Mouse (Mus musculus) heart, adult 8-10 months (tissue): Measurements from ENCODE around the gene Gtsf2. TPM values are rescaled to one million over a fixed set of nuclear protein-coding genes. Genes with fewer than 3 reads are reported as not detected.
"Not testable (repeated sequence)": the region's sequence is repeated elsewhere in the genome, so short reads cannot be mapped to it uniquely, and the experiment has no call there.

Experiments used
- DNase-seq: peaks from one replicate; pipeline ENCODE4 v3.0.0; 2022; ENCODE audit warnings: low spot score
- total RNA-seq, 4 experiments: library from RNA; stranded (reverse); gene quantifications; 2 replicates each; pipeline ENCODE4 v1.2.4; 2022

The Gtsf2 gene
- not detected for total RNA-seq

DNA sequence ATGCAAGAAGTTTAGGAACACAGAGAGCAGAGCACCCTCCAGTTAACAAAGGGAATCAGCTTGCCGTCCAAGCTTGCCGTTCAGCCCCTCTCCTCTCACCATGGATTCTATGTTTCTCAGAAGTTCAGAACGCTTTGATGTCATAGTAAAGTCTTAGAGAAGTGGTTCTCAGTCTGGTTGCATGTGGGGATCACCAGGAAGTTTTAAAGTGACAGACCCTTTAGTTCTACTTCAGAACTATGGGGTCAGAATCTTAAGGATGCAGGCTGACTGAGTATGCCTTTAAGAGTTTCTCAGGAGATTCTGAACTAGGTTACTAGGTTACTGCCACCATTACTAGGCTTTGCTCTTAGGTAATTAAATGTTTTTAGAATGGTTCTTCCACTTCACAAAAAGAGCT is at the start of gene Gtsf2:
Gene Gtsf2 (minus strand): TSS at position 101 of the 400 bp plus-strand sequence.
- no peak for DNase-seq

DNA sequence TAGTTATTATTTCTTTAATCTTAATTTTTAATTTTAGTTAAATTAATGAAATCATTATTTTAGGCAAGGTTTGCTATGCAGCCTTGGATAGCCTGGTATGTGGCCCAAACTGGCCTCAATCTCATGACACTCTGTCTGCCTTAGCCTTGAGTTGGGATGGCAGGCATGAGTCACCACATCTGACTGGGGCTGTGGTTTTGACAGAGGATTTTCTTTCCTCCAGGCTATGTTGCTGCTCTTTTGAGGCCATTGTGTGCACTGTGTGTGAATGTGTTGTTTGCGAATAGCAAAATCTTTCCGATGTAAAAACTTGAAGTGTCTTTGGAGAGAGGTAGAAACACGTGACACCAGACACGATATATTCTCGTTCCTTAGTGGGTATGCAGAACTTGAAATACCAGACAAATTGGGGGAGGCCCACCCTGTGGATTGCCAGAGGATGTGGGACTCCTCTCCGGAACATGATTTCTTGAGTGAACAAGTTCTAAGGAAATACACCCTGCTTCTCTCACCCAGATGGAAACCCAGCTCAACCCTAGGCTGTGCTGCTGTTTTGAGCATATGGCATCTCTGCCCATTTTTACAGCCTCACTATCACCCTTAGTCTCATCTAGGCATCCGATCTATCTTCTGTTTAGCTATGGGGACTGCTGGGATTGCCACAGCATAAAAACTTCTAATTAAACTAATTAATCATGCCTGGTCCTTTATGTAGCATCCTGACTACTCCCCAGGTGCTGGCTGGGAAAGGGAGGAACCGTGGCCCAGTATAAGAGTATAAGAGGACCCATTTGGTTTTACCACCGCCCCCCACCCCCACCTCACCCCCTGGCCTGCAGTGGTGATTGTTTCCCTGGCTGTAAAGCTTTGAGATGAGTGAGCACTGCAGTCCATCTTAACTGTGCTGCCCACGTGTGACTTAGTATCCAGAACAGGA is 48.2 kb upstream of the Gtsf2 start:
- no peak for DNase-seq

- DNase-seq, result no peak
These were observed 40.1 kb upstream of the Gtsf2 start for GRCm38 (mm10) chr15:103488336-103488735.

GRCm38 (mm10) chr15:103486658-103487057 is 38.4 kb upstream of the Gtsf2 start:
- no peak for DNase-seq

- DNase-seq, result no peak
These were observed 36.8 kb upstream of the Gtsf2 start for GRCm38 (mm10) chr15:103485106-103485505.

DNA sequence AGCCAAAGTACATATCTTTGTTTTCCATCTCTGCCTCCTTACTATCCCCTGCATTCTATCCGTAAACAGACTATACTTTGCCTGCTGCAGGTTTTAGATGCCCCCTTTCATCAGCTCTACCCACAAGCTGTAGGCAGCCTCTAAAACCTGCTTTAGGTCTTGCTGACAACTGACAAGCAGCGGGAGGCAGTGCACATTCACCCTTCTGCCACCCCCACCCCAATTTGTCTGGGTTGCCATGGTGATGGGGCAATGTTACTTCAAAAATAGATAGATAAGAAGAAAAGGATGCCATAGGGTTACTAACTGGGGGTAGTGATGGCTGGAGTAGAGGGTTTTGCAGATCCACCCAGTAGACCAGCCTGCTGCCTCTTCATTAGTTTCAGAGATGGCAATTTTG is 36.2 kb upstream of the Gtsf2 start:
- no peak for DNase-seq

DNA sequence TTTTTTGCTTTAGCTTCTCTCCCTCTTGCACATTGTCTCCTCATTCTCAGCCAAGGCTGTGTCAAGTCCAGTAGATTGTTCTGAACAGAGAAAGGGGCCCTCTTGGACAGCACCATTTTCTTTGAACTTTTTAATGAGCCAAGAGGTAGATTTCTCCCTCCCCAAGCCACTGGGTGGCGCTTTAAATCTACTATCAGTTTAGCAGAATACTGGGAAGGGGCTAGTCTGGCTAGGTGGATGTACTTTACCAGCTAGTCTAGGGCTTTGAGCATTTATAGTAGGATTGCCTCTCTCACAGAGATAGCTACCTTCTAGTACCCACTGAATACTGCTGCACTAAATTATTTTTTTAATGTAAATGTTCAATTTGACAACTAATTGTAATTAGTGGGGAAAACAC is 34.2 kb upstream of the Gtsf2 start:
- DNase-seq, result no peak

DNA sequence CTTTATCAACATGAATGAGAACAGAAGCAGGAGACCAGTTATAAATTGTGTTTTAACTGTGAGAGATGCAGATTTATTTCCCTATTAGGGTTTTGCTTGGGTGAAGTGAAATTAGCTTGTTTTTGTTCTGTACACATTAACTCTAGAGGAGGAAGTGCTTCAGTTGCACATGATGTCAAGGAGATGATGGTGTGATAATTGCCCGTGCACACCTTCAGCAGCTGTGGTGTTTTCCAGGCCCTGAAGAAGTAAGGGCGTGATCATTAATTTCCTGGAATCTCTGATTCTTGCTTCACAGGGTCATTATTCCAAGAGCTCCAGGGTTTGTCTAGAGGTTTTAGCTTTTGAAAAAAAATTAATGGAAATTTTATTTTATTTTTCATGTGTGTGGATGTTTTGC is 31.9 kb upstream of the Gtsf2 start:
- no peak for DNase-seq

DNA sequence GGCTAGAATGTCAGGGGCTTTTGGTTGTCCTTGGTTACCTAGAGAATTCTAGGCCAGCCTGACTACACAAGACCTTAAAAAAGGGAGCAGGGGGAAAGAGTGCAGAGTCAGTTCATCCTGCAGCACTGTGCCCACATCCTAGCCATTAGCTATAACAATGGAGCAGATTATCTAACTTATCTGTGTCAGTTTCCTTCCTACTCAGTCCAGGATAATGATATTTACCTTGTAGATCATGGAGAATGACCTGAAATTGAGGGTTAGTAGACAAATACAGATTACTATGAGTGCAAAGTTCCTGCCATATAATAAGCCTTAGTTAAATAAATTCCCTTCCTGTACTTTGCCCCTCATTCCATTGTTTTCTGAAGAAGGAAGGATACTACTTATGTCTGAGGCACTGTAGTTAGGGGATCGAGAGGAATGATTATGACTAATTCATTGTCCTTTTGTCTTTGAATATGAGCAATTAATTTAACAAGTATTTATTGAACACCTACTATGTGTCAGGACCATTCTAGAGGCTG is 30.9 kb upstream of the Gtsf2 start:
- no peak for DNase-seq

DNA sequence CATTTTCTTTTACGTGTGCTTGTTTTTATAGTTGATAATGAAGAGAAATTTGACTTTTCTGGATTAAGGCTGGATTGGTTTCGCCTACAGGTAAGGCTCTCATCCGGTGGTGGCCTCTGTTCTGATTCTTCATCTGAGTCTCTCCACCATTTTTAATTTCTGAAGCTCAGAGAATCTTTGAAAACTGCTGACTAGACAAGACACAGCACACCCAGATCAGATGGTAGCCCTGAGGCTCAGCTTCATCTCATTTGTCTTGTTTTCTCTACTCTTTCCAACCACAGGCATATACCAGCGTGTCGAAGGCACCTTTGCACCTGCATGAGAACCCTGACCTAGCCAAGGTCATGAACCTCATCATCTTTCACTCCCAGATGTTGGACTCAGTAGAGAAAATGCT is 25.5 kb upstream of the Gtsf2 start:
- DNase-seq, result no peak

DNA sequence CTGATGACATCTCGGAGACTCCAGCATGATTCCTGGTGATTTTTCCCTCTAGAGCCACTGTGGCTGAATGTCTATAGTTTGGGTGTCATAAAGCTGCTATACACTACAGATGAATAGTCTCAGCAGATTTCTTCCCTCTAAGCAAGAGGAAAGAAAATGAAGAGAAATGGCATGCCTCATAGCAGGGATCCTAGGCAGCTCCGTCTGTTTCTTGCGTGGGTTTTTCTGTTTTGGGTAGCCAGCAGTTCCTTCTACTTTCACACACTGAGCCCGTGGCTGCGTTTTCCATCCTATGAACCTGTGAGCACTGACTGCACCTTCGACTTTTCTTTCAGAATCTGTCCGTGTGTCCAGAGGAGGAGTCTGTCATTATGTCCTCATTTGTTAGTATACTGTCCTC is 24.9 kb upstream of the Gtsf2 start:
- DNase-seq, result no peak

GRCm38 (mm10) chr15:103472265-103472664 is 24.0 kb upstream of the Gtsf2 start:
- DNase-seq, result no peak

DNA sequence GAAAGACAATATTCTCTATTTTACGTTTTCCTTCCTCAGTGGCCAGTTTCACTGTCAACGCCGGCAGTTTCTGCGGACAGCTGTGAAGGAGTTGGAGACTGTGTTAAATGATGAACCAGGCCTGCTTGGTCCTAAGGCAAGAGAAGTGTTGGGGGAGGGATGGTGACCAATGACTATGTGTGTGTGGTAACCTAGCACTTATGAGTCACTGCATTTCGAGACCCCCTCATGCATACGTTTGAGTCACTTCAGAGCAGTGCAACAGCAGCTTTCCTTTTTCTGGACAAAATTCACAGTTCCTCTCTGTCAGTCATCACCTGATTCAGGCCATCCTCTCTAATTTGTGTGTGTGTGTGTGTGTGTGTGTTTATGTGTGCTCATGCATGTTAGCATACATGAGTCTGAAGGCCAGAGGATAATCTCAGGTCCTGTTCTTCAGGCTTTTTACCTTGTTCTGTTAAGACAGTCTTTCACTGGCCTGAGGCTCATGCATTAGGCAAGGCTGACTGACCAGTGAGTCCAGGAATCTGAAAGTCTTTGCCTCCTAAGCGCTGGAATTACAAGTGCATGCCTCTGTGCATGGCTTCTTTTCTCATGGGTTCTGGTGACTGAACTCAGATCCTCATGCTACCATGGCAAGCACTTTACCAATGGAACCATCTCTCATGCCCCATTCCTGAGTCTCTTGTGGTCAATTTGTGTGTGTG is 23.4 kb upstream of the Gtsf2 start:
- DNase-seq, result no peak

DNA sequence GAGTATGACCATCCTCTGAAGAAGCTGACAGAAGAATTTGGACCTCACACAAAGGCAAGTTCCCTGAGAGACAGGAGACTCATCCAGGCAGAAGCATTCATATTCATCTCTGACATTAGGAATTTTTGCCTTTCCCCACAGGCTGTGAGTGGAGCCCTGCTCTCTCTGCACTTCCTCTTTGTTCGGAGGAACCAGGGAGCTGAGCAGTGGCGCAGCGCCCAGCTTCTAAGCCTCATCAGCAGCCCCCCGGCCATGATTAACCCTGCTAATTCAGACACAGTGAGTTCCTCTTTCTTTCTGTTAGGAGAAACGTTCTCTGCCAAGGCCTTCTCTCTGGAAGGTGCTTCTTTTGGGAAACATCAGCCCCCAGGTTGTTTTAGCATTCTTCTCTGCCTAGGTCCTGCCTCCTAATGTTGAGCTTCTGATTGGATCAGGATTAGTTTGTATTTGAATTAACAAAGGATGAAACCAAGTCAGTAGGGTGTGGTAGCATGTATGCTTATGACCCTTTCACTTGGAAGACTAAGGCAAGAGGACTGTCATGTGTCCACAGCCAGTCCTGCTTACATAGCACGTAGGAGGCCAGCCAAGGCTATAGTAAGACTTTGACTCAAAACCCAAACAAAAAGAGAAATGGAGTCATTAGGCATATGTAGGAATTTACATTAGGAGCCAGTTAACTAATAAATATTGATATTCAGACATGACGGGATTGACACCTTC is 14.4 kb upstream of the Gtsf2 start:
- peak; percentile 19 for DNase-seq

- DNase-seq, result no peak
These were observed 6.2 kb upstream of the Gtsf2 start for GRCm38 (mm10) chr15:103454449-103454848.

GRCm38 (mm10) chr15:103453551-103454218 is 5.4 kb upstream of the Gtsf2 start, which contains the start of gene Nckap1l:
Gene Nckap1l, plus strand, starts transcription at chr15:103453794.
- DNase-seq, result peak; percentile 40

GRCm38 (mm10) chr15:103445966-103446365 is 2.3 kb downstream of the Gtsf2 start:
- not testable (repeated sequence) for DNase-seq

DNA sequence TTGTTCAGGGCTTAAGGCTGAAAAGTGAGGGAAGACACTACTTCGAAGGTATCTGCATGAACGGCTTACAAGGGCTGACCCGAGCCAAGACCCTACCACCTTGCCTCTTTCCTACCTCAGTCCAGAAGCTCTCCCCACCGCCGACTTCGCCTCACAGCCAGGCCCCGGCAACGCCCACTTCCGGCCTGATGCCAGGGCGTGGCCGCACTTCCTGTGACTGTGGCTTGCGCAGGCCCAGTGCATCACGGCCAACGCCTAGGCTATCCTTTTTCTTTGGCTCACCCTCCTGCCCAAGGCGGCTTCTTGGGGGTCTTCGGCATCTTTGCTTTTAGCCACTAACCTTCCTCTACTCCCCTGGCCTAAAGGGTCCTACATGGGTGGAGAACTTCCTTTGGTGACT is 18.0 kb downstream of the Gtsf2 start, which contains the start of gene Gtsf1:
Gene Gtsf1 (minus strand): TSS at position 230 of the 400 bp plus-strand sequence.
- no peak for DNase-seq

- no peak for DNase-seq
These were observed 21.3 kb downstream of the Gtsf2 start for GRCm38 (mm10) chr15:103427017-103427416.

- DNase-seq, result not testable (repeated sequence)
These were observed 42.7 kb downstream of the Gtsf2 start for GRCm38 (mm10) chr15:103405586-103405985.

- DNase-seq, result no peak
These were observed 46.9 kb downstream of the Gtsf2 start for GRCm38 (mm10) chr15:103401361-103401760.
